10 mouse cellular contexts compared by ENCODE assay signal in the genomic region with DNA sequence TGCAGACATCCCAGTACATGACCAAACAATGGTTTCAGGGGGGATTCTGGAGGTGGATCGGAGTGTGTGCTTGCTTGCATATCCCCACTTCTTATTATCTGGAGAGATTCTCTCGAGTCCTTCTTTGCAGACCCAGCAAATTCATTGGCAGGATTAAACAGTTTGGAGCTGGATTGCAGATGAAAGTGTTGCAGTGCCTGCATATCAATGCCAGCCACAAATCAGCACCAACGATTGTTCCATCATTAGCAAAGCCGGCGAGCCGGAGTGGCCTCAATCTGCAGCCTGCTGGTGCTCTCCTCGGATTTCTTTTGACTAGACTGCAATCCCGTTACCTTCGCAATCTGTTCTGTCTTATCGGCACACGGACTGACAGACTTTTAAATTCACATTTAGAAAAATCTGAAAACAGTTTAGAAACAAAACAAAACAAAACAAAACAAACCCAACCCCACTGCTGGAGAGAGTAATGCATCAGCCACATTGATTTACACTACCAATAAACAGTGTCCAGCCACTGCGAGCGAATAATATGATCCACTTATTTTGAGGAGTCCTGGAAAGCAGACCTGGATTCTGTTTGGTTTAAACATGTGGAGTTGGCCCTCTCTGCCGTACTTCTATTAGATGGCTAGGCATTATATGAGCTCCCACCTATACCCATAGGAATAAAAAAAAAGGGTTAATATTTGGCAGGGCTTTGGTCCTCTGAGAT.
DNase-seq lines count a peak whose midpoint lies in the region; ATAC-seq lines count a peak whose summit lies in the region.
"Had no signal": no experiment of that assay in that cellular context is flagged by ENCODE, and none has a peak within 500 bp of the region (broad histone marks: within the 10 kb centered on the region; RNA-seq: fewer than 3 reads in every experiment).

No protein-coding gene starts in this region.

- peak overlapping the region; percentile 50 for H3K4me2 ChIP-seq in hindbrain, embryonic 15.5 days

- ATAC-seq in hindbrain, embryonic 15.5 days (ENCODE audit: low FRiP score, low read depth): peak; percentile 76

- DNase-seq in heart, adult 18-20 months: peak; percentile 10 to 18
- DNase-seq in heart, postnatal 36 days: no peak
- peak; percentile 47 to 56 for DNase-seq in right cerebral cortex, postnatal 10 days (ENCODE audit: low spot score in 2 of 2)
- DNase-seq in right cerebral cortex, postnatal 14 days: no peak
- peak; percentile 54 for DNase-seq in retina, embryonic 14.5 days (ENCODE audit: low spot score)
- DNase-seq in gastrocnemius, postnatal 25 days: no peak
- DNase-seq in adipocyte (ENCODE audit: low spot score): no peak
- DNase-seq: lung, postnatal 10 days; right cerebral cortex, adult 18-20 months had no signal

- peaks cover 16% of the 10 kb centered on the region for H3K4me1 ChIP-seq in hindbrain, embryonic 15.5 days (replicated peaks)

- H3K9me3 ChIP-seq in hindbrain, embryonic 15.5 days: no peaks in the 10 kb centered on the region

- H3K27ac ChIP-seq in hindbrain, embryonic 15.5 days (replicated peaks): peak overlapping the region; percentile 56

- H3K9ac ChIP-seq in hindbrain, embryonic 15.5 days: peak overlapping the region; percentile 20

- H3K27me3 ChIP-seq in hindbrain, embryonic 15.5 days: no peaks in the 10 kb centered on the region

- H3K36me3 ChIP-seq in hindbrain, embryonic 15.5 days: no peaks in the 10 kb centered on the region

- 16% methylated on average over 14 of the region's 14 CpGs for WGBS in hindbrain, embryonic 15.5 days

- intact Hi-C loops in heart, postnatal 36 days (cut with DNase I): no loop called here

- H3K4me3 ChIP-seq in hindbrain, embryonic 15.5 days: peak overlapping the region; percentile 21

Comparison
In these comparisons a context has a peak if more than half of its experiments do, and no peak if none do; other contexts are left out.
1. DNase-seq: peak in heart, adult 18-20 months (2 of 2), right cerebral cortex, postnatal 10 days (2 of 2) and retina, embryonic 14.5 days (single experiment); none in heart, postnatal 36 days (0 of 2), right cerebral cortex, postnatal 14 days (single experiment), gastrocnemius, postnatal 25 days (single experiment) and adipocyte (single experiment).